11 mouse cellular contexts compared by ENCODE assay signal in genomic region chr17:31242764-31243163, GRCm38 (mm10). TPM values are rescaled to one million over a fixed set of nuclear protein-coding genes. Genes with fewer than 3 reads are reported as not detected.
DNase-seq lines count a peak whose midpoint lies in the region; ATAC-seq and TF ChIP-seq lines count a peak whose summit lies in the region.
"Had no signal": no experiment of that assay in that cellular context is flagged by ENCODE, and none has a peak within 500 bp of the region (broad histone marks: within the 10 kb centered on the region; RNA-seq: fewer than 3 reads in every experiment).

No protein-coding gene starts in this region.

- ATAC-seq in lung, embryonic 14.5 days (ENCODE audit: insufficient read depth), result no peak
- no peak for ATAC-seq in stomach, postnatal 0 days (ENCODE audit: low FRiP score, low TSS enrichment)

- no peaks in the 10 kb centered on the region for H3K9me3 ChIP-seq in lung, embryonic 14.5 days (ENCODE audit: low read depth, low read length)
- no peaks in the 10 kb centered on the region for H3K9me3 ChIP-seq in stomach, postnatal 0 days (ENCODE audit: control insufficient read depth, low read length)
- H3K9me3 ChIP-seq: neural tube, embryonic 15.5 days had no signal

- TF ChIP-seq CTCF in gastrocnemius, adult 2 months (IDR thresholded peaks at IDR 0.05), result peak; percentile 58
- TF ChIP-seq CTCF in lung, embryonic 14.5 days (IDR thresholded peaks at IDR 0.05; ENCODE audit: low read depth), result peak; percentile 61
- peak; percentile 55 for TF ChIP-seq CTCF in stomach, postnatal 0 days (IDR thresholded peaks at IDR 0.05; ENCODE audit: low read depth)

- H3K4me3 ChIP-seq in gastrocnemius, adult 2 months, result no peak overlapping the region
- H3K4me3 ChIP-seq in lung, embryonic 14.5 days (ENCODE audit: low read depth, low read length), result no peak overlapping the region
- H3K4me3 ChIP-seq in stomach, postnatal 0 days (ENCODE audit: low read depth, low read length), result no peak overlapping the region
- H3K4me3 ChIP-seq: megakaryocyte, embryonic 14.5 days; neural tube, embryonic 15.5 days had no signal

- TF ChIP-seq EP300 in stomach, postnatal 0 days (optimal IDR thresholded peaks at IDR 0.05), result no peak

- H3K36me3 ChIP-seq in lung, embryonic 14.5 days (ENCODE audit: insufficient read depth), result no peaks in the 10 kb centered on the region
- H3K36me3 ChIP-seq in stomach, postnatal 0 days (ENCODE audit: control insufficient read depth, insufficient read depth, low read length), result no peaks in the 10 kb centered on the region
- H3K36me3 ChIP-seq: neural tube, embryonic 15.5 days had no signal

- no peaks in the 10 kb centered on the region for H3K27me3 ChIP-seq in lung, embryonic 14.5 days (ENCODE audit: insufficient read depth, low read length)
- H3K27me3 ChIP-seq in stomach, postnatal 0 days (ENCODE audit: control insufficient read depth, insufficient read depth, low read length), result no peaks in the 10 kb centered on the region
- H3K27me3 ChIP-seq: megakaryocyte, embryonic 14.5 days; neural tube, embryonic 15.5 days had no signal

- 0% methylated on average over 1 of the region's 1 CpGs for WGBS in lung, embryonic 14.5 days
- 7% methylated on average over 1 of the region's 1 CpGs for WGBS in stomach, postnatal 0 days

- no peak for DNase-seq in gastrocnemius, adult 2 months
- no peak for DNase-seq in gastrocnemius, postnatal 10 days
- DNase-seq in lung, embryonic 14.5 days, result peak; percentile 27
- DNase-seq in lung, postnatal 14 days, result no peak
- peak; percentile 36 for DNase-seq in ES-CJ7 (ENCODE audit: low read depth, low spot score)
- no peak for DNase-seq in stomach, postnatal 0 days (ENCODE audit: low spot score)
- DNase-seq in layer of hippocampus, postnatal 10 days (ENCODE audit: low spot score in 2 of 2), result no peak
- DNase-seq in gastrocnemius, postnatal 25 days, result no peak

- H3K4me1 ChIP-seq in lung, embryonic 14.5 days (ENCODE audit: insufficient read depth), result no peaks in the 10 kb centered on the region
- no peaks in the 10 kb centered on the region for H3K4me1 ChIP-seq in stomach, postnatal 0 days (replicated peaks; ENCODE audit: control insufficient read depth, insufficient read depth)
- H3K4me1 ChIP-seq: neural tube, embryonic 15.5 days had no signal

- intact Hi-C loops in gastrocnemius, adult 2 months (cut with DNase I), result no loop called here

- no peak overlapping the region for H3K4me2 ChIP-seq in lung, embryonic 14.5 days
- H3K4me2 ChIP-seq in stomach, postnatal 0 days (replicated peaks; ENCODE audit: low read depth), result no peak overlapping the region
- H3K4me2 ChIP-seq: neural tube, embryonic 15.5 days had no signal

- H3K27ac ChIP-seq in gastrocnemius, adult 2 months, result no peak overlapping the region
- H3K27ac ChIP-seq in lung, embryonic 14.5 days (ENCODE audit: low read depth), result no peak overlapping the region
- no peak overlapping the region for H3K27ac ChIP-seq in stomach, postnatal 0 days (replicated peaks)
- H3K27ac ChIP-seq: neural tube, embryonic 15.5 days had no signal

- no peak overlapping the region for H3K9ac ChIP-seq in lung, embryonic 14.5 days
- H3K9ac ChIP-seq in stomach, postnatal 0 days (ENCODE audit: low read length), result no peak overlapping the region
- H3K9ac ChIP-seq: neural tube, embryonic 15.5 days had no signal

RNA-seq across cellular contexts. Expression of gene Rsph1, which starts 34.4 kb away (rescaled TPM):
- 10 to 100 TPM in 1 of 2 experiments, 1 to 10 TPM in 1; 4.7 to 17.5 TPM for total RNA-seq in gastrocnemius, adult 2 months (2021)
- 1 to 10 TPM; 8.5 to 9.1 TPM for total RNA-seq in gastrocnemius, postnatal 10 days (2021)
- 0.78 and 0.86 TPM in 2 replicates for polyA plus RNA-seq in lung, embryonic 14.5 days (2014; fragmentation: Nextera tagmentation; extraction: Ambion mirVana)
- 0.87 and 0.99 TPM in 2 replicates for polyA plus RNA-seq in stomach, postnatal 0 days (2015; fragmentation: Nextera tagmentation; extraction: Ambion mirVana)
- 10 to 100 TPM; 14.5 to 15.7 TPM for total RNA-seq in layer of hippocampus, postnatal 10 days (2021)
- 10 to 100 TPM in 1 of 2 experiments, 1 to 10 TPM in 1; 8.0 to 10.2 TPM for total RNA-seq in gastrocnemius, postnatal 25 days (2021)

RNA-seq across cellular contexts. Expression of gene Ubash3a, which starts 35.1 kb away (rescaled TPM):
- total RNA-seq in gastrocnemius, adult 2 months (2021), result not detected
- total RNA-seq in gastrocnemius, postnatal 10 days (2021), result not detected
- 0.26 and 0.64 TPM in 2 replicates for polyA plus RNA-seq in lung, embryonic 14.5 days (2014; fragmentation: Nextera tagmentation; extraction: Ambion mirVana)
- polyA plus RNA-seq in stomach, postnatal 0 days (2015; fragmentation: Nextera tagmentation; extraction: Ambion mirVana), result 0.13 and 0.18 TPM in 2 replicates
- total RNA-seq in layer of hippocampus, postnatal 10 days (2021), result 1 to 10 TPM in 1 of 2 experiments, under 1 TPM in 1; 0.51 to 1.5 TPM
- total RNA-seq in gastrocnemius, postnatal 25 days (2021), result under 1 TPM in 1 of 2 experiments, not detected in 1; 0.19 TPM
- total RNA-seq: left cerebral cortex, postnatal 10 days had no signal
- polyA plus RNA-seq: neural tube, embryonic 15.5 days had no signal

RNA-seq across cellular contexts. Expression of gene Slc37a1, which starts 43.8 kb away (rescaled TPM):
- total RNA-seq in gastrocnemius, adult 2 months (2021), result 1 to 10 TPM; 3.0 to 4.2 TPM
- total RNA-seq in gastrocnemius, postnatal 10 days (2021), result 1 to 10 TPM; 2.4 to 2.6 TPM
- 5.9 and 6.9 TPM in 2 replicates for polyA plus RNA-seq in lung, embryonic 14.5 days (2014; fragmentation: Nextera tagmentation; extraction: Ambion mirVana)
- polyA plus RNA-seq in stomach, postnatal 0 days (2015; fragmentation: Nextera tagmentation; extraction: Ambion mirVana), result 14.7 and 16.6 TPM in 2 replicates
- 1 to 10 TPM; 6.4 to 6.6 TPM for total RNA-seq in layer of hippocampus, postnatal 10 days (2021)
- 1 to 10 TPM; 3.0 to 5.2 TPM for total RNA-seq in gastrocnemius, postnatal 25 days (2021)

RNA-seq across cellular contexts. Expression of gene Tmprss3, which starts 44.0 kb away (rescaled TPM):
- not detected for total RNA-seq in gastrocnemius, adult 2 months (2021)
- under 1 TPM in 1 of 2 experiments, not detected in 1; 0.29 TPM for total RNA-seq in gastrocnemius, postnatal 10 days (2021)
- polyA plus RNA-seq in lung, embryonic 14.5 days (2014; fragmentation: Nextera tagmentation; extraction: Ambion mirVana), result not detected in 2 replicates
- 0.39 TPM in 2 replicates for polyA plus RNA-seq in stomach, postnatal 0 days (2015; fragmentation: Nextera tagmentation; extraction: Ambion mirVana)
- total RNA-seq in layer of hippocampus, postnatal 10 days (2021), result not detected
- total RNA-seq in gastrocnemius, postnatal 25 days (2021), result not detected
- total RNA-seq: left cerebral cortex, postnatal 10 days had no signal

Comparison
In these comparisons a context has a peak if more than half of its experiments do, and no peak if none do; other contexts are left out.
1. DNase-seq: peak in lung, embryonic 14.5 days (single experiment) and ES-CJ7 (single experiment); none in gastrocnemius, adult 2 months (single experiment), gastrocnemius, postnatal 10 days (single experiment), lung, postnatal 14 days (single experiment), stomach, postnatal 0 days (single experiment), layer of hippocampus, postnatal 10 days (0 of 2) and gastrocnemius, postnatal 25 days (single experiment).
2. Peak in every context shown above with its lines, with median percentiles within 50 percentile points of each other: CTCF ChIP-seq.